Mouse (Mus musculus) R1 (cell line): Measurements from ENCODE around the gene Foxp1.

Source experiments
- DNase-seq: peaks from one replicate; pipeline ENCODE4 v3.0.0-alpha.2; 2018; ENCODE audit warnings: low read depth, low spot score

Gene Foxp1

GRCm38 (mm10) chr6:99392484-99392883 lies 130.0 kb downstream of the Foxp1 start:
- no peak for DNase-seq

GRCm38 (mm10) chr6:99388741-99389675 lies 133.5 kb downstream of the Foxp1 start:
- peak; percentile 68 for DNase-seq

GRCm38 (mm10) chr6:99388023-99388422 lies 134.5 kb downstream of the Foxp1 start:
- DNase-seq: no peak

- DNase-seq: no peak
These were observed 137.4 kb downstream of the Foxp1 start for GRCm38 (mm10) chr6:99385059-99385604.

GRCm38 (mm10) chr6:99383846-99384472 lies 138.6 kb downstream of the Foxp1 start:
- peak; percentile 48 for DNase-seq

DNA sequence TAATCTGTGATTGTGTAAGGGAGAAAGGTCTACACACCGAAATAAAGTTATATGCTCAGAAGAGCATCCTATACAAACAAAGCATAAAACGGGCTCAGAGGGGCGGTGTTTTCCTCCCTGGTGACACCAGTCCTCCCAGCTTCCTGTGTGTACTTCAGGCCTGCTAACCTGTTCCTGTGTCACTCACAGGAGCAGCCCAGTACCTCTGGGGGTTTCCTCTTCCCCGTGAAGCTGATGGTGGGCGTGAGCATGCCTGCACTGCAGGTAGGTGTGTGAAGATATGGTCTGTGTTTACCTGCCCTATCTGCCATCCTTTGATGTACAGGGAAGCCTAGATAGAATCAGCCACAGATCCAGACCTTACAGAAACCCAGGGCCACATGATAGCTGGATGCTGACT lies 142.4 kb downstream of the Foxp1 start:
- no peak for DNase-seq

DNA sequence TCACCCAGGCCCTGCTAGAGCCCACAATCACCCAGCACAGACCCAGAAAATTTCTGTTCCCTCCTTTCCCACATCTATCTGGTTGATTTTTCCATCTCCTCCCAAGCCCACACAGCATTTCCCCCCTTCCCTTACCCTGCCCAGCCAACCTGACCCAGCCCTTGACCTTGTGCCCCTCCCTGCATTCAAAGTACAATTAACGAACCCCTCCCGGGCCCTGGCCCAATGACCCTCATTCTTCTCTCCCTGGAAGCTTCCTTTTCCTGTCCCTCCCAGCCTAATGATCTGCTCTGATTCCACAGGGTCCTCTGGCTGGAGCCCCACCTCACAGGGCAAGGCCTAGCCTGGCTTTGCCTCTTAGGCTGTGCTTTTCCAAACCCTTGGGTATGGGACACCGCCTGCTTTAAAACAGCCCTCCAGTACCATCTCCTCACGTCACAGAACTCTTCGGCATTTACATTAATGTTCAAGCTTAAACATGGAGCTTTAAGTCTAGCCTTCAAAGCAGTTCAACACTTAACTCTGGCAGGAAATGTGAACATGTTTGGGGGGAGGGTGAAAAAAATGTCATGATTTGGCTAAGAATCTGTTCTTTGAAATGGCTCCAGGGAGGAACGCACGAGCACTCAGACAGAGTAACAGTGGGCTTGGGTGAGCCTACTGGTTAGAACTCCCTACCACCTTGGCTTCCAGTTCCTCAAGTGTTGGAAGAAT lies 143.4 kb downstream of the Foxp1 start:
- DNase-seq: peak; percentile 96

GRCm38 (mm10) chr6:99377716-99378115 lies 144.8 kb downstream of the Foxp1 start:
- DNase-seq: no peak

DNA sequence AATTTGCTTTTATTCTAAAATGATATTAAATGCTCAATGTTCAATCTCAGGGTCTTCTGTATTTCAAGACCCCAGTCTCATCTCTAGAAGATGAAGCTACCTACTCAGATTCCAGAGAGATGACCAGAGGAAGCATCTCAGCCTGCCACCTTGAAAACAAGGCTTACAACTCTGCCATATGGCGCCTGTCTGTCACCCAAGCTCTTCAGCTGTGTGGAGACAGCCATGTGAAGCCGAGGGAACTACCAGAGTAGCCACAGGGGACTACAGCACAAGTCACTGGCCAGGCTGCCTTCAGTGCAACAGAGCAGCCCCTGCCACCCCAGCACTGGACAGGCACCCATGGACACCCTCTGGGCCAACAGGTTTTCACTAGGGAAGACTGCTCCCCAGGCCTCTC lies 145.4 kb downstream of the Foxp1 start:
- DNase-seq: no peak

GRCm38 (mm10) chr6:99376721-99377120 lies 145.8 kb downstream of the Foxp1 start:
- no peak for DNase-seq

DNA sequence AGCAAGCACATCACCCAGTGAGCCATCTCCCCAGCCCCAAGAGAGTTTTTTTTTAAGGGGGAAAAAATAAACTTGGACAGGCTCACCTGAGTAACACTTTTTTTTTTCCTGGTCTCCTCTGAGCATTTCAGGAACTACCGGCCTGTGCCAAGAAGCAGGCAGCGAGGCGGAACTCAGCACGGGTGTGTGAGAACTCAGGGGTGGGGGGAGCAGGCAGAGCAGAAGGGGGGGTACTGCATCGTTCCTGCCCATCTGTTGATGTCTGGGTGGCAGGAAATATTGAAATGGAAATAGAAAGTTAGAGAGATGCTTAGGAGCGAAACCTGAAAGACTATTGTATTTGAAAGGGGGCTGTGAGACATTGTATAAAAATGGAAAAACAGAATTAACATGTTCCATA lies 146.7 kb downstream of the Foxp1 start:
- DNase-seq: no peak

DNA sequence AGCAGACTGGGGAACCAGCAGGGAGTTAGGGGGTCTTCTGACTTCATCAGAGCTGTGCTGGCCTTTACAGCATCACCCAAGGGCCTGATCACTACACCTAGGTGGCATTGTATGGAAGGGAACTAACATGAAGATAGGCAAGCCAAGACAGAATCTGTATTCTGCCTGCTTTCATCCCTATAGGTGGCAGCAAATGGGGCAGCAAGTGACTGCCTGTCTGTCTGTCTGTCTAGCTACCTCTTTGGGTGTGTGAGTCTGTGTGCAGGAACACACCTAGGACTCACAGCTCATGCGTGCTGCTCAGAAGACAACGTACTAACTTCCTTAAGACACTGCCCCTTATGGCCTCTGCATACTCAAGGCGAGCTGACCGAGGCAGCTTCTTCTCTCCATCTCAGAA lies 147.1 kb downstream of the Foxp1 start:
- DNase-seq: no peak

- no peak for DNase-seq
These were observed 147.9 kb downstream of the Foxp1 start for GRCm38 (mm10) chr6:99374448-99375271.

DNA sequence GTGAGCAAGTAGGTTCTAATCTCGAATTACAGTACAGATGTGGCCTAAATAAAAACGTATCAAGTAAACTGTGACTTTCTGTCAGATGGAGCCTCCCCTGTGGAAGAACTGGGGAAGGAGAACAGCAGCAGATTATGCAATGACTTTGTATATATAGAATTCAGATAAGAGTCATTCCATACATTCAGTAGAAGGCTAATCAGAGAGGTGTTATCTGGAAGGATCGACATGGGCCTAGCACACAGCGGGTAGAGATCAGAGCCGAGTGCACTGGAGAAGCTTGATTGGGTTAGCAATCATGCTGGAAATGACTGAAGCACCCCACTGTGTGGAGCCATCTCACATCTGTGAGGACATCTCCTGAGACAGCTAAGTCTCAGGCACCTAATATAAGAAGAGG lies 150.1 kb downstream of the Foxp1 start:
- DNase-seq: no peak

- DNase-seq: no peak
These were observed 150.5 kb downstream of the Foxp1 start for GRCm38 (mm10) chr6:99372016-99372415.

DNA sequence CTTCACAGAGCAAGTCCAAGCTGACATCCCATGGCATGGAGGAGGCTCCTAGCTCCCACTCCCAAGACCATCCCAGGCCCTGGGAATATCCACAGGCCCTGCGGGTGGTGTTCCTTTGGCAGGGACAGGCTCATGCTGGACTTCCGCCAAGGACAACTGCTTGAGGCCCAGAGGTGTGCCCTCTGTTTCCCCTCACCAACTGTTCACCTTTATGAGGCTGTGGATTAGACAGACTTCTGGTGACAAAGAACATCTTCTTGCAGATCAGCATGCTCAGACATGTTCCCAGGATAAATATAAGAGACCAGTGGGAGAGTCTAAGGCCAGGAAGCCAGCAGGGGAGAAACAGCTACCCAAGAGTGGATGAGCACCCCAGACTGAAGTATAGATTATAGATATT lies 152.6 kb downstream of the Foxp1 start:
- DNase-seq: no peak

- DNase-seq: no peak
These were observed 153.4 kb downstream of the Foxp1 start for GRCm38 (mm10) chr6:99369156-99369555.

GRCm38 (mm10) chr6:99368118-99368753 lies 154.3 kb downstream of the Foxp1 start:
- DNase-seq: no peak

DNA sequence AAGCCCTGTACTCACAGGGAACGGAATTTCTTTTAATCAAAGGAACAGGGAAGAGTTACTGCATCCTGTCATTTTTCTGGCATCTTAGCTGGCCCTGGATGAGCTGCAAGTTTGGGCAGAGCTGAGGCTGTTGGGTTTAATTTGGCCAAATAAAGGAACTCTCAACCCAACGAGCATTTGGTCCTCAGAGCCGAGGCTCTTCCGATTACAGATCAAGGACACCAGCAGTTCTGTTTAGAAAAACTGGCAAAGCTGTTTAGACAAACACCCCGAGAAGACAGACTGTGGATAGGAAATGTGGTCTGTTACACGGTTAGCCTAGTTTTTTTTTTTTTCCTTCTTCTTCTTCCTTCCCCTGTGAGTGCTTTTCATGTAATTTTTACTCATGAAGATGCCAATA lies 158.0 kb downstream of the Foxp1 start:
- no peak for DNase-seq

DNA sequence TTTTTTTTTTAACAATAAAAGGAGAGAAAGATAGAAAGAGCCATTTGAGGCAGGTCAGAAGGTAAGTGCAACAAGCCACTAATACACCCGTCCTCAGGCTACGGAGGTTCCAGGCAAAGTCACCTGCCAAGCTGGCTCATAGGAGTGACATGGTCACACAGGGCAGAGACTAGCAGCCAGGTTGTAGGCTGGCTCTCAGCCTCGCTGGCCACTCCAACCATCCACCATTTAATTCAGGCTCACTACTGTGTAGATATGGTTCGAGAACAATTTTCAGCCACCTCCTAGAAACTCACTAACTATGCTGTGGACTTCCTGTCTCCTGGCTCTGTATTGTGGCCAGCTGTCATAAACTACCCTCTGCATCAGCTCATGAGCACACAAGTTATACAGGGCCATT lies 161.9 kb downstream of the Foxp1 start:
- no peak for DNase-seq
